Mouse (Mus musculus): ENCODE data around the gene Comt. TPM values are rescaled to one million over a fixed set of nuclear protein-coding genes. Genes with fewer than 3 reads are reported as not detected.

Comt gene
- polyA plus RNA-seq, 1 experiment from 2014 or later = 117 TPM

DNA sequence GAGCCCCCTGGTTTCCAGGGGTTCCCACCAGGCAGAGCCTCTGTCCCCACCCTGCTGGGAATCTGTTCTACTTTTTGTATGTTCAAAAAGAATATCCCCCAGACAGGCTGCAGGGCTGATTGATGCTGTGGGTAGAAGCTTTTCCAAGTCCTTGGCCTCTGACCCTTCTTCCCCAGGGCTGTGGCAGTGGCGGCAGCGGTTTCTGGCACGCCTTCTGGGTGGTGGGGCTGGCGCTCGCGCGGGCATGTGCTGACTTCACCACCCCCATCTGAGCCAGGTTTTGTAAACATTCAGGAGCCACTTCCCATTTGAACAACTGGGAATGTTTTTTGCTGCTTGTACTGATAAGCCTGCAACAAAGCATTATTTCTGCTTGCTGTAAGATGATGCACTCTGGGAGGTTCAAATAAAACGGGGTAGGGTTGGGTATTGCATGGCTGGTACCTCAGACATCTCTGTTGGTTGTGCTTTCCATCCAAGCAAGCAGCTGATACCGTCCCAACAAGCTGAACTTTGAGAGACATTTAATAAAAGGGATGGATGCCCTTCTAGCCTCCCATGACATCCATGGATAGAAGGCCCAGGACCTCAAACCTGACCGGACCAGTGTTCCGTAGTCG lies 32.8 kb upstream of the Comt start:
- H3K4me2 ChIP-seq = peak overlapping the region; percentile 41
- peak overlapping the region; percentile 16; the same call in 1 of the 2 replicates for H3K4me3 ChIP-seq (replicated peaks)
- H3K4me1 ChIP-seq = peaks cover 20% of the 10 kb centered on the region
- peaks cover 11% of the 10 kb centered on the region for H3K36me3 ChIP-seq
- H3K9ac ChIP-seq (replicated peaks) = peak overlapping the region; percentile 21; the same call in 1 of the 2 replicates
- no peaks in the 10 kb centered on the region for H3K9me3 ChIP-seq (replicated peaks)
- H3K27me3 ChIP-seq (replicated peaks) = 0 out of 2 replicates have a peak, but pooled peaks cover 9% of the 10 kb centered on the region
- peak overlapping the region; percentile 60 for H3K27ac ChIP-seq (replicated peaks)
- ATAC-seq (ENCODE audit: low FRiP score) = peak; percentile 54
- WGBS = 8% methylated on average over 12 of the region's 12 CpGs

DNA sequence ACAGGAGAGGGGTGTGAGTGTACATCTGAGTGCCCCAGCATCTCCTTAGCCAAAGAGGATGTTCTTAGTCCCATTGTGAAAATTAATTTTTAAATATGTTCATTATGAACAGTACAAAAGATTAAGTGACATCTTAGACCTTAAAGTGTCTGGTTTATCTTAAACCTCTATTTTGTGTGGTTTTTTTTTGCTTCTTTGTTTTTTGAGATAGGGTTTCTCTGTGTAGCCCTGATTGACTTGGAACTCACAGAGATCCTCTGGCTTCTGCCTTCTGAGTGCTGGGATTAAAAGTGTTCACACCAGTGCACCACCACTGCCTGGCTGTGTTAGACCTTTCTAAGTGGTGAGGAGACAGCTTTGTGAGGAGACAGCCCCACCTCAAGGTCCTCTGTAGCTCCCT lies 32.0 kb upstream of the Comt start:
- H3K4me1 ChIP-seq = peaks cover 20% of the 10 kb centered on the region
- ATAC-seq (ENCODE audit: low FRiP score) = no peak
- no peaks in the 10 kb centered on the region for H3K9me3 ChIP-seq (replicated peaks)
- no peak overlapping the region for H3K27ac ChIP-seq (replicated peaks)
- 0 out of 2 replicates have a peak, but pooled peaks cover 9% of the 10 kb centered on the region for H3K27me3 ChIP-seq (replicated peaks)
- no peak overlapping the region for H3K4me2 ChIP-seq
- H3K9ac ChIP-seq (replicated peaks) = no peak overlapping the region
- peaks cover 11% of the 10 kb centered on the region for H3K36me3 ChIP-seq
- H3K4me3 ChIP-seq (replicated peaks) = no peak overlapping the region

DNA sequence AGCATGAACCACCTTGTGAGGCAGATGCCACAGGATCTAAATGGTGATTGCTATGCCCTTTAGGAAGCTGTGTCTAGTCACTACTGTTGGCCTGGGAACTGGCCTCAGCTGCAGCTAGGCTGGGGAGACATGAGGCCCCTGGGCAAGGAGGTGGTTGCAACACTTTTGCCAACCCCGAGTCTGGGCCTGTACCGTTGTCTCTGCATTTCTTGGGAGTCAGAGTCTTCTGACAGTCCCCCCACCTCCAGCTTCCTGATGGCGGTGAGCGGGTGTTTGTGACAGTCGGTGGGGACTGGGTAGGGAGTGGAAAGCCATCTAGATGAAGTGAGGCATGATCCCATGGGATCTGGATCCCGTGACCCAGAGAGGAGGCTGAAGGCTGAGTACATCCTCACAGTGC lies 28.8 kb upstream of the Comt start:
- Histone ChIP-seq H3K9ac (replicated peaks) (no peak overlapping the region), H3K4me3 (replicated peaks) (no peak overlapping the region), H3K27ac (replicated peaks) (no peak overlapping the region), H3K4me2 (no peak overlapping the region), H3K36me3 (peaks cover 11% of the 10 kb centered on the region), H3K4me1 (peaks cover 16% of the 10 kb centered on the region), H3K27me3 (replicated peaks) (0 out of 2 replicates have a peak, but pooled peaks cover 2% of the 10 kb centered on the region), H3K9me3 (replicated peaks) (no peaks in the 10 kb centered on the region)
- ATAC-seq (ENCODE audit: low FRiP score) = no peak
- WGBS = 89% methylated on average over 6 of the region's 6 CpGs

DNA sequence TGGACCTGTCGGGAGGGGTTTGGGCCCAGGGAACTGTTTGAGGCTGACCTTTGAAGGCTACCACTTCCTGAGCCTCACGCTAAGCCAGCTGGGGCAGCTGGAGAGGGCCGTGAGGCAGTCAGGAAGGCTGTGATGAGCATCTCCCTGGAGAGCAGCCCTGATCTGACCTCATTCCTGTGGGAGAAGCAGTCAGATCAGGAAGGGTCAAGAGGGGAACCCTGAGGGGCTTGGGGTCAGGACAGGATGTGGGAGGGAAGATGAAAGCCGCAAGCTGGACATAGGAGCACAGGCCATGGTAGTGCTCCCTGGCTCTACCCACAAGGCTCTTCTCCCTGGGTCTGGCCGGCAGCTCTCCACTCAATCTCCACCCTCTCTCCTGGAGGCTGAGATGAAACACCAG lies 27.2 kb upstream of the Comt start:
- no peak for ATAC-seq (ENCODE audit: low FRiP score)
- WGBS = 66% methylated on average over 5 of the region's 5 CpGs

DNA sequence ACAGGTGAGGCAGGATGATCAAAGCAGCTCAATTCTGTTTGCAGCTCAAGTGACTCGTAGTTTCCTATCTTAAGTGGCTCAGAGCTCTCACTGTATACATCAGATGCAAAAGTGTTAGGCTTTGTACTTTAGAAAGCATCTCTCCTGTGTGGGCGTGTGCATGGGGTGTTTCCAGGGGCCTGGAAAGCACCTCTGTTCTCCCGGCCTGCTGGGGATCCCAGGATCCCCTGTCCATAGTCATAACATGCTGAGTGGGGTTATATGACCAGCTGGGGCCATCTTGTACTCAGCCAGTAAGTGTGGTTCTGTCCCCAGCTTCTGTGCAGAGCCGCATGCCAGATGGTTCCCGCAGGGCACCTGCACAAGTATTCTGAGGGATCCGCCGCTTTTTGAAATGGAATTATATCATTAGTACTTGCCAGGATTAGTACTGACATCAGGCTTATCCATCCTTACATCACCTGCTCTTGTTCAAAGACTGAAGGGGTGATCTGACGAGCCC lies 25.8 kb upstream of the Comt start:
- Histone ChIP-seq H3K36me3 (peaks cover 11% of the 10 kb centered on the region), H3K27me3 (replicated peaks) (no peaks in the 10 kb centered on the region), H3K4me1 (no peaks in the 10 kb centered on the region), H3K4me2 (no peak overlapping the region), H3K27ac (replicated peaks) (no peak overlapping the region), H3K4me3 (replicated peaks) (no peak overlapping the region), H3K9me3 (replicated peaks) (no peaks in the 10 kb centered on the region), H3K9ac (replicated peaks) (no peak overlapping the region)
- no peak for ATAC-seq (ENCODE audit: low FRiP score)
- WGBS = 75% methylated on average over 8 of the region's 8 CpGs

More for the DNA sequence above, 27.2 kb upstream of the Comt start:
- H3K36me3 ChIP-seq = peaks cover 11% of the 10 kb centered on the region
- no peak overlapping the region for H3K27ac ChIP-seq (replicated peaks)
- no peaks in the 10 kb centered on the region for H3K9me3 ChIP-seq (replicated peaks)
- peaks cover under 1% of the 10 kb centered on the region for H3K4me1 ChIP-seq
- H3K4me2 ChIP-seq = no peak overlapping the region
- no peak overlapping the region for H3K4me3 ChIP-seq (replicated peaks)
- 0 out of 2 replicates have a peak, but pooled peaks cover 2% of the 10 kb centered on the region for H3K27me3 ChIP-seq (replicated peaks)
- H3K9ac ChIP-seq (replicated peaks) = no peak overlapping the region

DNA sequence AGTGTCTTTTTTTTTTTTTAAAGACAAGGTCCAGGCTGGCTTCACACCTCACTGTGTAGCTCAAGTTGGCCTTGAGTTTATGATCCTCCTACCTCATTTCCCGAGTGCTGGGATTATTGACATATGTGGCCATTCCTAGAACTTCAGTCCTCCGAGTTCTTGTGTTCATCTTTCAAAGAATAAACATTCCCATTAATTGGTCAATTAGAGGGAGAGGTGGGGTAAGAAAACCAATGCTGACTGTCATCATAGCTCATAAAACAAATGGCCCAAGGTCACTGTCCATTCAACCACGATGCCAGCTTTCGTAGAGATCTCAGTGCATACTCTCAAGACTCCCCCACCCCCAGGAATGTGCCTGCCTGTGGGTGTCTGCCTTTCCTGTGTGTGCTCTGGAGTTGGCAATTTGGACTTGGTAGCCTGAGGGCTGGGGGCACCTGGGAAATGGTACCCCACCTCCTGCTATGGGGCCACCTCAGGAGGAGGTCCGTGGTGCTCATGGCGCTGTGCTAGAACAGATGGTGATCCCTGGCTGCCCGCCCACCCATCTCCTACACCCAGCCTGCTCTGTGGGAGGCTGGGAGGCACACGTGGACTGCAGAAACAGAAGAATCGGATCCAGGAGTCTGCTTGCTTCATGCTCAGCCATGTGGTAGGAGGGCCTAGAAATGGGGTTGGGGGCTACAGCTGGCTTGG lies 25.0 kb upstream of the Comt start:
- Histone ChIP-seq H3K9me3 (replicated peaks) (no peaks in the 10 kb centered on the region), H3K27me3 (replicated peaks) (no peaks in the 10 kb centered on the region), H3K4me1 (no peaks in the 10 kb centered on the region), H3K4me2 (no peak overlapping the region), H3K36me3 (peaks cover 3% of the 10 kb centered on the region), H3K9ac (replicated peaks) (no peak overlapping the region), H3K4me3 (replicated peaks) (no peak overlapping the region), H3K27ac (replicated peaks) (no peak overlapping the region)
- no peak for ATAC-seq (ENCODE audit: low FRiP score)
- 57% methylated on average over 9 of the region's 9 CpGs for WGBS

DNA sequence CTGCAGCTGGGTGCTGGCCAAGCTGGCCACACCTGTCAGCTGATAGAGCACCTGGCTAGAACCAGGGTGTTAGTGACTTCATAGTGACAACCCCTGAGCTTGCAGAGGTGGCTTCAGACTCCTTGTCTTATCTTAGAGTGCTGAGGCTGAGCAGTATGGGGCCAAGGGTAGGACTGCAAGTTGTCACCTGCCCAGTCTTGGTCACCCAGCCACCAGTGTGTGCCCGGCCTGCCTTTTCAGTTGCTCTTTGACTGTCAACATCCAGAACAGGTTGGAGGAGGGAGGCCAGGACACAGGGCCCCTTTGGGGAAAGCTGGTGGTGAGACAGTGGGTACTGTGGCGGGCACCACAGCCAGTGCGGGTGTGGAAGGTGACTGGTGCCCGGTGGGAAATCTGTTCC lies 22.4 kb upstream of the Comt start:
- Histone ChIP-seq H3K4me1 (no peaks in the 10 kb centered on the region), H3K4me2 (no peak overlapping the region), H3K9me3 (replicated peaks) (no peaks in the 10 kb centered on the region), H3K27me3 (replicated peaks) (no peaks in the 10 kb centered on the region), H3K36me3 (peaks cover 3% of the 10 kb centered on the region; the same call in 1 of the 2 replicates), H3K4me3 (replicated peaks) (no peak overlapping the region), H3K9ac (replicated peaks) (no peak overlapping the region), H3K27ac (replicated peaks) (no peak overlapping the region)
- no peak for ATAC-seq (ENCODE audit: low FRiP score)
- 95% methylated on average over 4 of the region's 4 CpGs for WGBS

DNA sequence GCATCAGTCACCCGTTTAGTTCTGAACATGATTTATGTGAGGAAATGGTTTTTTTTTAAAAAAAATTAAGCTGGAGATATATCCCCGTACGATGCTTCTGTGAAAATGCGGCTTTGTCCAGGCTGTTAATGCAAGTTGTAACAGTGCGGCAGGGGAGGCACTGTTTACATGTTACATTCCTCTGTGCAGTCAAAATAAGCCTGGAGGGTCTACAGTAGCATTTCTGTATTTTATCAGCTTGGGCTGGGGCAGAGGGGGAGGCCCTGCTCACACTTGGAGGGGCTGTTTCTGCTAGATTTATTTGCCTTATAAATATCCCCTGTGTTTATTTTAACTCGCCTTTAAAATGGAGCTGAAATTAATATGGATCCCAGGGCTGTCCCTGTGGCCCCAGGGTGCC lies 21.5 kb upstream of the Comt start:
- no peak for ATAC-seq (ENCODE audit: low FRiP score)
- no peaks in the 10 kb centered on the region for H3K27me3 ChIP-seq (replicated peaks)
- H3K4me2 ChIP-seq = no peak overlapping the region
- WGBS = 78% methylated on average over 6 of the region's 6 CpGs
- H3K9ac ChIP-seq (replicated peaks) = no peak overlapping the region
- no peaks in the 10 kb centered on the region for H3K4me1 ChIP-seq
- no peak overlapping the region for H3K4me3 ChIP-seq (replicated peaks)
- H3K36me3 ChIP-seq = peaks cover 3% of the 10 kb centered on the region; the same call in 1 of the 2 replicates
- H3K9me3 ChIP-seq (replicated peaks) = no peaks in the 10 kb centered on the region
- no peak overlapping the region for H3K27ac ChIP-seq (replicated peaks)

DNA sequence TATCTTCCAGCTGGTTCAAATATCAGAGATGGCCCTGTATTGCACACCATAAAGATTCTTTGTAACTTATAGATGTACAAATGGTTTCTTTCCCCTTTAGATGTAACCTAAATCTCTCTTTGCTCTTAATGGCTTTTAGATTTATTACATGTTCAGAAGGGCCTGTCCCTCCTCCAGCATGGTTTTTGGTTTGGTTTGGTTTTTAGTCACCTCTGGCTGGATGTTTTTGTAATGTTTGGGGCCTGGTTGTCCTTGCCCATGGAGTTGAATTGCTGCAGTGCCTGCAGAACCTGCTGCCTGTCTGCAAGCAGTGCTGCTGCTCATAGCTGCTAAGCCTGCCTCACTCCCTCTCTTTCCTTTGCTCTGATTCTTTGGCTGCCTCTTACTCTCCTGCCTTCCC lies 20.6 kb upstream of the Comt start:
- H3K4me2 ChIP-seq = no peak overlapping the region
- no peak for ATAC-seq (ENCODE audit: low FRiP score)
- H3K27ac ChIP-seq (replicated peaks) = no peak overlapping the region
- H3K36me3 ChIP-seq = peaks cover 3% of the 10 kb centered on the region; the same call in 1 of the 2 replicates
- no peak overlapping the region for H3K4me3 ChIP-seq (replicated peaks)
- H3K4me1 ChIP-seq = no peaks in the 10 kb centered on the region
- H3K9me3 ChIP-seq (replicated peaks) = no peaks in the 10 kb centered on the region
- no peaks in the 10 kb centered on the region for H3K27me3 ChIP-seq (replicated peaks)
- no peak overlapping the region for H3K9ac ChIP-seq (replicated peaks)

DNA sequence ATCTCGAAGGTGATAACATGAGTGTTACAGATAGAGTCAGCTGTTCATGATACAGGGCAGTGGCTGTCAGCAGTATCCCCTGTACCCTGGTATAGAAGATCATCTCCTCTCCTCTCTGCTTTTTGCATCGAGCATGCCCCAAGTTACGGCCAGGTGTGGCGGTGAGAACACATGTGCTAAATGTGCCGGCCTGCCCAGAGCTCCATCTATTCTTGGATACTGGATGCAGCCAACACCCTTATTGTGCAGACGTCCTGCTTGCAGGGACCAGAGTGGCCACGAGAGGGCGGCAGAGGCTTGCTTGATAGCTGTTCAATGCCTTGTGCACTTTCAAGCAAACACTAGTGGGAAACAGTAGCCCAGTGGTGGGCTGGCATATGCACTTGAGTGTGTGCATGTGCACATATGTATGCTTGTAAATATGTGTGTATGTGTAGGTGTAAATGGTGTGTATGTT lies 16.8 kb upstream of the Comt start:
- Histone ChIP-seq H3K27ac (replicated peaks) (no peak overlapping the region), H3K9ac (replicated peaks) (no peak overlapping the region), H3K4me3 (replicated peaks) (no peak overlapping the region), H3K9me3 (replicated peaks) (no peaks in the 10 kb centered on the region), H3K27me3 (replicated peaks) (no peaks in the 10 kb centered on the region), H3K4me1 (no peaks in the 10 kb centered on the region), H3K4me2 (no peak overlapping the region), H3K36me3 (peaks cover 21% of the 10 kb centered on the region)
- ATAC-seq (ENCODE audit: low FRiP score) = peak; percentile 93
- WGBS = 28% methylated on average over 8 of the region's 8 CpGs

DNA sequence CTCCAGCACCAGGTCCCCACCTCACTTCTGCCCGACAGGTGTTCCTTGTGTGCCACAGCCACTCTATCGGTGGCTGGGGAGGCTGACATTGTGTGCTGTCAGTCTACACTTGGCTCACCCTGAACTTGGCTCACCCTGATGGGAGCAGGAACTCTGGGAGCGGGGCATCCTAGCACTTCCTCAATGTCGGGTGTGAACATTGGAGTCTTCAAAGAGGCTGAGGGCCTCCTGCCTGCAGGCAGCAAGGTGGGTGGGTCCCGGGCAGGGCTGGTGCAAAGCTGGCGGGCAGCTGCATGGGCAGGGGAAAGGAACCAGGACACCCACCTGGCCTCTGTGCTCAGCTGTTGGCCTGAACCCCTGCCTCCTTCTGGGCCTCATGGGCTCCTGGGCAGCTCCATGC lies 9.5 kb upstream of the Comt start:
- Histone ChIP-seq H3K9me3 (replicated peaks) (0 out of 2 replicates have a peak, but pooled peaks cover 2% of the 10 kb centered on the region), H3K4me3 (replicated peaks) (no peak overlapping the region), H3K9ac (replicated peaks) (no peak overlapping the region), H3K4me1 (no peaks in the 10 kb centered on the region), H3K27me3 (replicated peaks) (no peaks in the 10 kb centered on the region), H3K4me2 (no peak overlapping the region), H3K27ac (replicated peaks) (no peak overlapping the region), H3K36me3 (peaks cover 30% of the 10 kb centered on the region)
- ATAC-seq (ENCODE audit: low FRiP score) = no peak
- 94% methylated on average over 6 of the region's 6 CpGs for WGBS

DNA sequence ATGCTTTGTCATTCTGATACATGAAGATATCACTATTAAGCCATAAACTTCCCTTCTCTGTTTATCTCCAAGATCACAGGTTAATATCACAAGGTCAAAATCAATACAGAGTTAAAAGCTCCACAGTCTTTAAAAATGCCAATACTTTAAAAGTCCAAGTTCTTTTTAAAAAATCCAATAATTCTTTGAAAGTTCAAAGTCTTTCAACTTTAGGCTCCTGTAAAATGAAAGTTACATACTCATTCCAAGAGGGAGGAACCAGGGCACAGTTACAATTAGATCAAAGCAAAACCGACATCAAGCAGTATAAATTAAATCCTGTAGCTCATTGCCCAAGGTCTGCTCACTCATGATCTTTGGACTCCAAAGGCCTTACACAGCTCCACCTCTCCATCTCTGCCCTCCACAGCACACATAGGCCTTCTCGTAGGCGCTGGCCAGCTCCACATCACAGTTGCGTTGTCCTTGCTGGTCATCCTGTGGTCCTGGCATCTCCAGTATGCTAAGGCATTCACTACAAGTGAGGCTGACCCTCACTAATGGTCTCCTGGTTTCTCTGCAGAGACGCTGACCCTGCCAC lies 6.8 kb upstream of the Comt start:
- Histone ChIP-seq H3K9ac (replicated peaks) (no peak overlapping the region), H3K27me3 (replicated peaks) (no peaks in the 10 kb centered on the region), H3K4me2 (no peak overlapping the region), H3K27ac (replicated peaks) (no peak overlapping the region), H3K36me3 (peaks cover 20% of the 10 kb centered on the region), H3K4me1 (no peaks in the 10 kb centered on the region), H3K9me3 (replicated peaks) (0 out of 2 replicates have a peak, but pooled peaks cover 2% of the 10 kb centered on the region), H3K4me3 (replicated peaks) (no peak overlapping the region)
- WGBS = 95% methylated on average over 5 of the region's 5 CpGs
- ATAC-seq (ENCODE audit: low FRiP score) = no peak

Measured in neural tube, embryonic 15.5 days (tissue).